Mouse (Mus musculus): ENCODE measurements around the gene Fam69b.

DNA sequence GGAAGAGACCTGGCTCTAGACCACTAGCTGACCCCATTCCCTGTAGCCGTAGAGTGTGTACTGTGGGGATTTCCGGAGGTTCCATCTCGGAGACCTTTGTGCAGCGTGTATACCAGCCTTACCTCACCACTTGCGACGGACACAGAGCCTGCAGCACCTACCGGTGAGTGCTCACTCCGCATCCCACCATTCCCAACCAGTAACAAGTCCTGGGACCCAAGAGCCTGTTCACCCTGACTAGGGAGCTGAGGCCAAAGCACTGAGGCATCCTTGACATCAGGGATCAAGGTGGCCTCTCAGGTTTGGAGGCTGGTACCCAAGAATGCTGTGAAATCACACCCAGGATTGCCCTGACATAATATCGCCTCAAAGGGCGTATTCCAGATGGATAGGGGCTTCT is 39.0 kb upstream of the Fam69b start:
- TF ChIP-seq CTCF (IDR thresholded peaks at IDR 0.05; ENCODE audit: low read depth) (no peak), EP300 (IDR thresholded peaks at IDR 0.05; ENCODE audit: low read depth) (no peak)

All from liver, postnatal 0 days (tissue).